Mouse (Mus musculus) brain, adult 2 months (tissue): ENCODE data around the gene Alpk1.
"Not testable (repeated sequence)": the region's sequence is repeated elsewhere in the genome, so short reads cannot be mapped to it uniquely, and the experiment has no call there.

Experiments
- DNase-seq: peaks from one replicate; pipeline ENCODE4 v3.0.0; 2011; ENCODE audit warnings: low read depth, low spot score

Gene Alpk1

GRCm38 (mm10) chr3:127790234-127791055 is 10.1 kb upstream of the Alpk1 start:
- peak; percentile 56 for DNase-seq

GRCm38 (mm10) chr3:127789500-127790191 is 9.3 kb upstream of the Alpk1 start, which contains the start of gene Tifa:
TSS of gene Tifa (plus strand) at chr3:127789805.
- peak; percentile 45 for DNase-seq

GRCm38 (mm10) chr3:127788919-127789318 is 8.6 kb upstream of the Alpk1 start:
- DNase-seq: no peak

GRCm38 (mm10) chr3:127788038-127788437 is 7.7 kb upstream of the Alpk1 start:
- DNase-seq: no peak

GRCm38 (mm10) chr3:127787032-127787431 is 6.7 kb upstream of the Alpk1 start:
- DNase-seq: no peak

- DNase-seq: not testable (repeated sequence)
Observed at GRCm38 (mm10) chr3:127783680-127784079, 3.4 kb upstream of the Alpk1 start.

GRCm38 (mm10) chr3:127782921-127783320 is 2.6 kb upstream of the Alpk1 start:
- DNase-seq: no peak

- no peak for DNase-seq
Observed at GRCm38 (mm10) chr3:127780921-127781320, 594 bp upstream of the Alpk1 start.

GRCm38 (mm10) chr3:127769146-127769545 is 11.2 kb downstream of the Alpk1 start:
- DNase-seq: no peak

GRCm38 (mm10) chr3:127765971-127766370 is 14.4 kb downstream of the Alpk1 start:
- DNase-seq: no peak

- DNase-seq: no peak
Observed at GRCm38 (mm10) chr3:127764541-127764940, 15.8 kb downstream of the Alpk1 start.

- DNase-seq: peak; percentile 88
Observed at GRCm38 (mm10) chr3:127763076-127763612, 17.2 kb downstream of the Alpk1 start.

GRCm38 (mm10) chr3:127762403-127762802 is 17.9 kb downstream of the Alpk1 start:
- no peak for DNase-seq

GRCm38 (mm10) chr3:127759212-127759611 is 21.1 kb downstream of the Alpk1 start:
- peak; percentile 65 for DNase-seq

GRCm38 (mm10) chr3:127758806-127759205 is 21.5 kb downstream of the Alpk1 start:
- no peak for DNase-seq

- DNase-seq: no peak
Observed at GRCm38 (mm10) chr3:127757886-127758301, 22.4 kb downstream of the Alpk1 start.

- no peak for DNase-seq
Observed at GRCm38 (mm10) chr3:127756458-127756857, 23.9 kb downstream of the Alpk1 start.

GRCm38 (mm10) chr3:127749981-127750562 is 30.3 kb downstream of the Alpk1 start:
- DNase-seq: no peak

- DNase-seq: no peak
Observed at GRCm38 (mm10) chr3:127749266-127749665, 31.1 kb downstream of the Alpk1 start.

GRCm38 (mm10) chr3:127748644-127749043 is 31.7 kb downstream of the Alpk1 start:
- no peak for DNase-seq

- DNase-seq: no peak
Observed at GRCm38 (mm10) chr3:127745911-127746640, 34.3 kb downstream of the Alpk1 start.
